Mouse (Mus musculus) kidney, postnatal 4 days (tissue): ENCODE results near the gene Cdk14.
"Not testable (repeated sequence)": the region's sequence is repeated elsewhere in the genome, so short reads cannot be mapped to it uniquely, and the experiment has no call there.

Experiments
- DNase-seq, 2 experiments: peaks; one replicate each; pipeline ENCODE4 v3.0.0; 2021; ENCODE audit warnings: mixed read lengths in 2 of 2

Gene Cdk14

GRCm38 (mm10) chr5:5365285-5366076, 54.6 kb downstream of the Cdk14 start:
- peak; percentile 9 to 12 for DNase-seq

DNA sequence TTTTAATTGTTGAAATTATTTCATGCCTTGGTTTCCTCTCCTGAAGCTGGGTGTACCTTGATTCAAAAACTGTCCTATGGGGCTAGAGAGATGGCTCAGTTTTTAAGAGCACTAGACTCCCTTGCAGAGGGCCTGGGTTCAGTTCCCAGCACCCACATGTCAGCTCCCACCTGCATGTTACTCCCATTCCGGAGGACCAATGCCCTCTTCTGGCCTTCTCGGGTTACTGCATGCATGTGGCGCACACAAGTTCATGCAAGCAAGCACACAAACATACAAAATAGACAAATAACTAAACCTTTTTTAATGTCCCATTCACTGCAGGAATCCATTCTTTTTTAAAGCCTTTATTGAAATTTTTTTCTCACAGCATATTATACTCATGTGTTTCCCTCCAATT, 58.4 kb downstream of the Cdk14 start:
- DNase-seq, result no peak

- no peak for DNase-seq
Observed at GRCm38 (mm10) chr5:5360338-5360737, 59.8 kb downstream of the Cdk14 start.

DNA sequence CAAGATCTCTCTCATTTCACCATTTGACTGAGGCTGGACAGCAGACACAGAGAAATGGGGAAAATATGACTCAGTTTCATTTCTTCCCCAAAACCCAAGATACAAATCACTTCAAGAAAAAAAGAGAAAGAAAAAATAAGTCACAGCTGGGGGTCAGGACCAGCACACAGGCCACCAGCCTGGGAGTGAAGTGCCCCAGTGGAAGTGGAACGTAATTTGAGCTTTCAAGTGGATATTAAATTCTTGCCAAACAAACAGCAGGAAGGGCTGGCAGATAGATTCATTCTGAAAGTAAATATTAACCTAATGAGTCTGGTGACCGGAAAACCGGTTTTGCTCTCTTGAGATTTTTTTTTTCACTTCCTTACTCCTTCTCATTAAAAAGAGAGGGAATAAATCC, 60.2 kb downstream of the Cdk14 start:
- DNase-seq, result no peak

GRCm38 (mm10) chr5:5359370-5359769, 60.7 kb downstream of the Cdk14 start:
- DNase-seq, result peak in 1 of 2 experiments; percentile 7

GRCm38 (mm10) chr5:5358019-5358717, 61.9 kb downstream of the Cdk14 start:
- DNase-seq, result no peak

DNA sequence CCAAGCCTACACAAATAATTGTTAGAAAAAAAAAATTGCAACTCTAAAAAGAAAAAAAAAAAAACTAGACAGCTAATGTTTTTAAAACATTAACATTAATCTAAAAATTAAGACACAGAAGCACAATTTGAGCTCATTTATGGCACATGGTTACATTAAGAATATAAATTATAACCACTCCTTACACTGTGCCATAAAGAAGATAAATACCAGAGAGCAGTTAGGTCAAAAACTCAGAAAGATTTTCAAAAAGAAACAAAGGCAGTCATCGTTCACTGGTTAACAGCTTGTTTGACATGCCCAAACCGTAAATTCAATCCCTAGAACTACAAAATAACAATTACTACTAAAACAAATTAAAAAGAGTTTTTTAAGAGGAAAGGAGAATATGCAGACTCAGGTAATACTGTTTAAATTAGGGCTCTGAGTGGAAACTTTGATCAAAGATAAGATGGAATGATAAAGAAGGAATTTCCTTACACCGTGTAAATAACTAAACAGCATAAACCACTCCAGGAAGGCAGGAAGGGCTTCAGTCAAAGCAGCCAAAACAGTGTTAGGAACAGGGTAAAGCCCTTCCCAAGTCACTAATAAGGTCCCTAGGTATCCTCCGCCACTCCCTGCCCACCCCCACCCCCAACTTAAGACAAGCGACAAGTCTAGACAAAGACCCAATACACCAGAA, 65.3 kb downstream of the Cdk14 start:
- no peak for DNase-seq

DNA sequence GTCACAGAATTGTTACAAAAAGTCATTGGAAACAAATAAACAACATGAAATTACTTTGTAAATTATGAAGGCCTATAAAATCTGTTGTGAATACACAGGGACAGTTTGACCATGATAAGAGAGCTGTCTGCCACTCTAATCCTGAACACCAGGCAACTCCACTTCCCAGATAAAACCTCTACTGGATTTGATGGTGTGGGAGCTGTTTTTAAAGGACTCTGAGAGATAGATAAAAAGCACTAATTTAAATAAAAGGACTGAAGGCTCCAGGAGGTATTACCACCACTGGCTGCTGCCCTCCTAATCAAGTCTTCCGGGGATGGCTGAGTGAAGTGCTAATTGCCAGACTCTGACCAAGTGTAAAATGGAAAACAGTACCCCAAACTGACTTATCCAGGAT, 66.2 kb downstream of the Cdk14 start:
- DNase-seq, result no peak

DNA sequence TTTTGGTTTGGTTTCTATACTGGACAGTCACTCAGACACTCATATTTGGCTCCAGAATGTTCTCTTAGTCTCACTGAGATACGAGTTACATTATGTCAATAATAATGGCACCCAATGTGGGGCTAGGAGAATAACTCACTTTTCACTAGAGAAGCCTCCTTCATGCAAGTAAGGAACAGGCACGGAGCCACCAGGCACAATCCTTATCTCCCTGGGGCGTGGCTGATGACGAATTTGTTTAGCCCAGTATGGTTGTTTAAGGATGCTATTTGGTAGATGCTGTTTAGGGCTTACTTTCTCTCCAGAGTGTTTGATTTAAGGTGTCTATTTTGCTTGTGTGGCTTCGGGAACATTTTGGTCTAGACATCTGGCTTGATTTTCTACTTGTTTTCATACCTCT, 75.5 kb downstream of the Cdk14 start:
- no peak for DNase-seq

GRCm38 (mm10) chr5:5343741-5344140, 76.4 kb downstream of the Cdk14 start:
- no peak for DNase-seq

DNA sequence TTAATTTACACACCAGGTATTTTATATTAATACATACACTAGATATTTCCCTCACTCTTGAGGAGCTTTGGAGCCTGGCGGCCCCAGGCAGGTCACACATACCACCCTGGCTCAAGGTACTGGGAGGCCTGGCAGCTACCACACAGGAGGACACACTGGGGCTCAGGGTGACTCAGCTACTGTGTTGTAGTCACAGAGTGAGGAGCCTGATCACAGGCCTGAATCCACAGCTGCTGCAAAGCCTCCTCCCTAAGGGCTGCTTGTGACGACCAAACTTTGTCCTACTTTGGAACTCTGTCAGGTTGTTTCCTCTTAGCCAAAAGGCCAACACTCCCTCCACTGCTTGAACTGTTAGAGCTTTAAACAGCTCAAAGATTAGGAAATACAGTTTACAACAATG, 76.8 kb downstream of the Cdk14 start:
- peak; percentile 22 to 33 for DNase-seq

- peak; percentile 84 to 87 for DNase-seq
Observed at GRCm38 (mm10) chr5:5342410-5343137, 77.5 kb downstream of the Cdk14 start.

DNA sequence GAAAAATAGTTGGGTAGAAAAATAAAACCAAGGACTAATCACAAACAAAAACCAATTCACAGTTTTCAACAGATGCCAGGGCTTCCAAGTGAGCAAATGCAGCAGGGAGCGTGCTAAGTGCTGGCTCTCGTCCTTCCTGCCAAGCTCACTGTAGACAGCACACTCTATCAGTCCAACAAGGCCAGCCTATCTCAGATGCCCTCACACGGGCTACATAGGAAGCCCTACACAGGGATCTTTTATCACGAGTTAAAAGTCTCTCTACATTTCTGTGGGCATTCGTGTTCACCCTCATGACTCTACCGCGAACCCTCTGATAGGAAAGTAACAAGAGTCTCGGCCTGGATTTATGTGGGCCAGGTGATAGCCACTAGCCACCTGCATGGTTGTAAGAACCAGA, 78.5 kb downstream of the Cdk14 start:
- DNase-seq, result no peak

- DNase-seq, result no peak
Observed at GRCm38 (mm10) chr5:5333916-5334315, 86.2 kb downstream of the Cdk14 start.

DNA sequence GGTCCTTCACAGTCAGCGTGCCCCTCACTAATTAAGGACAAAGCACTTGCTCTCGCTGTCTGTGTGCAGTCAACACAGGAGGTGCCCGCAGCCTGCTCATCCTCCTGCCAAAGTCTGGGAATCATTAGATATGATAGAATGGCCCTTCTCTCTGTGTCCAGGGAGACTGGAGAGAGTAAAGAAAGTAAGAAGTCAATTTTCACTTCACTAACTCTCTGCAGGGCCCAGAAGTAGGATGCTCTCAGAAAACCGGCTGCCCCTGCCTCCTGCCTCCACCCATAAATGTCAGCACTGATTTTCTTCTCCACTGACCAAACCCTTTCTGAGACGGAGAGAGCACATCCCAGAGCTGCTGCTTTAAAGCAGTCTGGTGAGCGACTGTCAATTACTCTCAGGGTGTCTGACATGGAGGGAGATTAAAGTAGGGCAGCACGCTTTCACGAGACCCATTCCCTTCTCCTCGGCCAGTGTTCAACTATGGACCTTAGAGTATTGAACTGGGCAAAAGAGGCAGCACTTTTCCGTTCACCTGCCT, 89.1 kb downstream of the Cdk14 start:
- DNase-seq, result no peak

DNA sequence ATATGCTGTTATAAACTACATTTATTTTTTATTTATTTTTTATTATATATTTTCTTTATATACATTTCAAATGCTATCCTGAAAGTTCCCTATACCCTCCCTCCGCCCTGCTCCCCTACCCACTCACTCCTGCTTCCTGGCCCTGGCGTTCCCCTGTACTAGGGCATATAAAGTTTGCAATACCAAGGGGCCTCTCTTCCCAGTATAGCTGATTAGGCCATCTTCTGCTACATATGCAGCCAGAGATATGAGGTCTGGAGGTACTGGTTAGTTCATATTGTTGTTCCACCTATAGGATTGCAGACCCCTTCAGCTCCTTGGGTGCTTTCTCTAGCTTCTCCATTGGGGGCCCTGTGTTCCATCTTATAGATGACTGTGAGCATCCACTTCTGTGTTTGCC, 91.1 kb downstream of the Cdk14 start:
- not testable (repeated sequence) for DNase-seq

GRCm38 (mm10) chr5:5326716-5327115, 93.4 kb downstream of the Cdk14 start:
- peak in 1 of 2 experiments; percentile 18 for DNase-seq

GRCm38 (mm10) chr5:5322699-5323098, 97.4 kb downstream of the Cdk14 start:
- no peak for DNase-seq

GRCm38 (mm10) chr5:5320506-5321181, 99.5 kb downstream of the Cdk14 start:
- peak; percentile 17 to 35 for DNase-seq

DNA sequence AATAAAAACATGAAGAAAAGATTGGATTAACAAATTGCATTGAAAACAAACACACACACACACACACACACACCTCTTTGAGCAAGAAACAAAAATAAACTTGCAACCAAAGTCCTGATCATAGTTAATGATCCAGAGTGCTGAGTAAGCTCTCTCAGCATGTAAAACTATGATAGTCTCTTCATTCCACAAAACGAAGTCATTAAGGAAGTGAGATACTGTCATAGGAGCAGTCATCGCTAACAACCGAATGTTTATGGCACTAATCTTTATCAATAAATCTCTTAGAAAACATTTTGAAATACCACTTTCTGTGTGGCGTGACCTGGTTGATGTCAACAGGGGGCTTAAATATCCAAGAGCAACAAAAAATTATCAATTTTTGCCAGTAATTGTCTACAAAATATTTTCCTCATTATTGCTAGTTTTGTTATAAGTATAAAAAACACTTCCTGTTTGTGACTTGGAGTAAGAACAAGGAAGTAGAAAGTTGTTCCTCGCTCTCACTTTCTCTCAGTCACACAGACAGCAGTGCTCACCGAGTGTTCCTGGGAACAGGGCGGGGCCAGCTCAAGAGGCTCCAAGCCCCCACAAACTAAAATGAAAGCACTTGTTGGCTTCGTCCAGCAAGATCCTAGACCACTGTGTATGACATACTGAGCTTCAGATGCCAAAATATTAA, 100.1 kb downstream of the Cdk14 start:
- DNase-seq, result peak; percentile 20 to 24

- no peak for DNase-seq
Observed at GRCm38 (mm10) chr5:5314270-5314669, 105.8 kb downstream of the Cdk14 start.
